Mouse (Mus musculus) R1 (cell line): ENCODE measurements at regions not wholly inside any gene's neighbourhood (a gene's known extent, or its start where the extent isn't known, plus 50 kb on each side); places are given as distances from the start of the nearest gene placed in this dataset.

Source experiments
- DNase-seq: peaks from one replicate; pipeline ENCODE4 v3.0.0-alpha.2; 2018; ENCODE audit warnings: low read depth, low spot score

GRCm38 (mm10) chr10:98041766-98042165 lies 315.2 kb upstream of the C030005K15Rik start:
- no peak for DNase-seq

- no peak for DNase-seq
Observed at GRCm38 (mm10) chr10:98043873-98044272, 317.3 kb upstream of the C030005K15Rik start.

- no peak for DNase-seq
Observed at GRCm38 (mm10) chr10:98044579-98044978, 318.0 kb upstream of the C030005K15Rik start.

- DNase-seq = no peak
Observed at GRCm38 (mm10) chr10:98073432-98073831, 346.9 kb upstream of the C030005K15Rik start.

- DNase-seq = no peak
Observed at GRCm38 (mm10) chr10:98084881-98085280, 358.3 kb upstream of the C030005K15Rik start.

GRCm38 (mm10) chr10:98116296-98116695 lies 389.7 kb upstream of the C030005K15Rik start:
- DNase-seq = no peak

- no peak for DNase-seq
Observed at GRCm38 (mm10) chr10:98125713-98126112, 399.2 kb upstream of the C030005K15Rik start.

GRCm38 (mm10) chr10:98135026-98135425 lies 408.5 kb upstream of the C030005K15Rik start:
- no peak for DNase-seq

- peak; percentile 33 for DNase-seq
Observed at GRCm38 (mm10) chr10:98145773-98146172, 419.2 kb upstream of the C030005K15Rik start.

GRCm38 (mm10) chr10:98146998-98147863 lies 420.7 kb upstream of the C030005K15Rik start:
- no peak for DNase-seq

- no peak for DNase-seq
Observed at GRCm38 (mm10) chr10:98155982-98156381, 429.4 kb upstream of the C030005K15Rik start.

GRCm38 (mm10) chr10:98185666-98186065 lies 459.1 kb upstream of the C030005K15Rik start:
- DNase-seq = no peak

- DNase-seq = no peak
Observed at GRCm38 (mm10) chr10:98196852-98197251, 470.3 kb upstream of the C030005K15Rik start.

- no peak for DNase-seq
Observed at GRCm38 (mm10) chr10:98210246-98210645, 483.7 kb upstream of the C030005K15Rik start.

GRCm38 (mm10) chr10:98212876-98213587 lies 486.5 kb upstream of the C030005K15Rik start:
- DNase-seq = no peak

- DNase-seq = no peak
Observed at GRCm38 (mm10) chr10:98231017-98231416, 504.5 kb upstream of the C030005K15Rik start.

- DNase-seq = no peak
Observed at GRCm38 (mm10) chr10:98231705-98232235, 505.2 kb upstream of the C030005K15Rik start.

GRCm38 (mm10) chr10:98248311-98248710 lies 521.8 kb upstream of the C030005K15Rik start:
- no peak for DNase-seq

- no peak for DNase-seq
Observed at GRCm38 (mm10) chr10:98257980-98258707, 531.6 kb upstream of the C030005K15Rik start.

- no peak for DNase-seq
Observed at GRCm38 (mm10) chr10:98259283-98259682, 532.7 kb upstream of the C030005K15Rik start.

- DNase-seq = no peak
Observed at GRCm38 (mm10) chr10:98268511-98268910, 542.0 kb upstream of the C030005K15Rik start.

- DNase-seq = no peak
Observed at GRCm38 (mm10) chr10:98291617-98292016, 565.1 kb upstream of the C030005K15Rik start.
